Mouse (Mus musculus): ENCODE measurements around the gene Pgs1. TPM values are rescaled to one million over a fixed set of nuclear protein-coding genes. Genes with fewer than 3 reads are reported as not detected.

The Pgs1 gene
- polyA plus RNA-seq, 1 experiment from 2014 or later = 37.5 TPM

- Histone ChIP-seq H3K9me3 (ENCODE audit: low read length) (no peaks in the 10 kb centered on the region), H3K4me1 (ENCODE audit: insufficient read depth, low read length) (peaks cover 69% of the 10 kb centered on the region), H3K36me3 (ENCODE audit: insufficient read depth, low read length) (peaks cover 5% of the 10 kb centered on the region; the same call in 1 of the 2 replicates), H3K4me2 (replicated peaks; ENCODE audit: low read depth, low read length) (peak overlapping the region; percentile 85), H3K9ac (replicated peaks; ENCODE audit: low read length) (peak overlapping the region; percentile 91), H3K27ac (ENCODE audit: low read length) (no peak overlapping the region), H3K27me3 (ENCODE audit: insufficient read depth, low read length) (peaks cover 7% of the 10 kb centered on the region; the same call in 1 of the 2 replicates), H3K4me3 (ENCODE audit: low read length) (peak overlapping the region; percentile 76)
- ATAC-seq (ENCODE audit: low FRiP score, low TSS enrichment) = no peak
- 18% methylated on average over 34 of the region's 34 CpGs for WGBS
These were observed 18.7 kb upstream of the Pgs1 start for GRCm38 (mm10) chr11:117967249-117968015.

GRCm38 (mm10) chr11:117968016-117968671 is 17.9 kb upstream of the Pgs1 start:
- peak overlapping the region; percentile 85 for H3K4me2 ChIP-seq (replicated peaks; ENCODE audit: low read depth, low read length)
- peaks cover 5% of the 10 kb centered on the region; the same call in 1 of the 2 replicates for H3K36me3 ChIP-seq (ENCODE audit: insufficient read depth, low read length)
- H3K27me3 ChIP-seq (ENCODE audit: insufficient read depth, low read length) = peaks cover 7% of the 10 kb centered on the region; the same call in 1 of the 2 replicates
- peak; percentile 14 for ATAC-seq (ENCODE audit: low FRiP score, low TSS enrichment)
- peaks cover 61% of the 10 kb centered on the region for H3K4me1 ChIP-seq (ENCODE audit: insufficient read depth, low read length)
- H3K9ac ChIP-seq (replicated peaks; ENCODE audit: low read length) = peak overlapping the region; percentile 91
- H3K4me3 ChIP-seq (ENCODE audit: low read length) = peak overlapping the region; percentile 76
- WGBS = under 1% methylated on average over 59 of the region's 64 CpGs
- no peaks in the 10 kb centered on the region for H3K9me3 ChIP-seq (ENCODE audit: low read length)
- H3K27ac ChIP-seq (ENCODE audit: low read length) = peak overlapping the region; percentile 96

GRCm38 (mm10) chr11:117968716-117969099 is 17.4 kb upstream of the Pgs1 start:
- 0% methylated on average over 31 of the region's 34 CpGs for WGBS
- H3K9me3 ChIP-seq (ENCODE audit: low read length) = no peaks in the 10 kb centered on the region
- H3K27ac ChIP-seq (ENCODE audit: low read length) = peak overlapping the region; percentile 96
- peaks cover 60% of the 10 kb centered on the region for H3K4me1 ChIP-seq (ENCODE audit: insufficient read depth, low read length)
- H3K9ac ChIP-seq (replicated peaks; ENCODE audit: low read length) = peak overlapping the region; percentile 91
- ATAC-seq (ENCODE audit: low FRiP score, low TSS enrichment) = no peak; the same call in 1 of the 2 replicates
- peak overlapping the region; percentile 76 for H3K4me3 ChIP-seq (ENCODE audit: low read length)
- H3K4me2 ChIP-seq (replicated peaks; ENCODE audit: low read depth, low read length) = peak overlapping the region; percentile 85
- peaks cover 5% of the 10 kb centered on the region; the same call in 1 of the 2 replicates for H3K36me3 ChIP-seq (ENCODE audit: insufficient read depth, low read length)
- peaks cover 7% of the 10 kb centered on the region; the same call in 1 of the 2 replicates for H3K27me3 ChIP-seq (ENCODE audit: insufficient read depth, low read length)

- no peaks in the 10 kb centered on the region for H3K9me3 ChIP-seq (ENCODE audit: low read length)
- H3K4me1 ChIP-seq (ENCODE audit: insufficient read depth, low read length) = peaks cover 59% of the 10 kb centered on the region
- H3K9ac ChIP-seq (replicated peaks; ENCODE audit: low read length) = peak overlapping the region; percentile 91
- peak overlapping the region; percentile 76 for H3K4me3 ChIP-seq (ENCODE audit: low read length)
- peak overlapping the region; percentile 96 for H3K27ac ChIP-seq (ENCODE audit: low read length)
- ATAC-seq (ENCODE audit: low FRiP score, low TSS enrichment) = peak; percentile 94
- 0% methylated on average over 59 of the region's 65 CpGs for WGBS
- H3K27me3 ChIP-seq (ENCODE audit: insufficient read depth, low read length) = peaks cover 7% of the 10 kb centered on the region; the same call in 1 of the 2 replicates
- H3K36me3 ChIP-seq (ENCODE audit: insufficient read depth, low read length) = peaks cover 5% of the 10 kb centered on the region; the same call in 1 of the 2 replicates
- H3K4me2 ChIP-seq (replicated peaks; ENCODE audit: low read depth, low read length) = peak overlapping the region; percentile 85
These were observed 16.8 kb upstream of the Pgs1 start for GRCm38 (mm10) chr11:117969100-117969944.

GRCm38 (mm10) chr11:117969945-117970872 is 15.9 kb upstream of the Pgs1 start, which contains the start of gene Socs3:
Gene Socs3, minus strand, starts transcription at chr11:117970047.
- Histone ChIP-seq H3K36me3 (ENCODE audit: insufficient read depth, low read length) (peaks cover 5% of the 10 kb centered on the region; the same call in 1 of the 2 replicates), H3K9ac (replicated peaks; ENCODE audit: low read length) (peak within 1 kb of the TSS; percentile 91), H3K27me3 (ENCODE audit: insufficient read depth, low read length) (peaks cover 7% of the 10 kb centered on the region; the same call in 1 of the 2 replicates), H3K4me1 (ENCODE audit: insufficient read depth, low read length) (peaks cover 59% of the 10 kb centered on the region), H3K4me3 (ENCODE audit: low read length) (peak within 1 kb of the TSS; percentile 76), H3K9me3 (ENCODE audit: low read length) (no peaks in the 10 kb centered on the region), H3K4me2 (replicated peaks; ENCODE audit: low read depth, low read length) (peak within 1 kb of the TSS; percentile 85), H3K27ac (ENCODE audit: low read length) (peak within 1 kb of the TSS; percentile 96)
- peak; percentile 36; the same call in 1 of the 2 replicates for ATAC-seq (ENCODE audit: low FRiP score, low TSS enrichment)
- 11% methylated on average over 21 of the region's 21 CpGs for WGBS

- ATAC-seq (ENCODE audit: low FRiP score, low TSS enrichment) = no peak
- WGBS = 59% methylated on average over 5 of the region's 6 CpGs
- Histone ChIP-seq H3K27ac (ENCODE audit: low read length) (no peak overlapping the region), H3K9me3 (ENCODE audit: low read length) (no peaks in the 10 kb centered on the region), H3K4me1 (ENCODE audit: insufficient read depth, low read length) (peaks cover 59% of the 10 kb centered on the region), H3K9ac (replicated peaks; ENCODE audit: low read length) (no peak overlapping the region), H3K27me3 (ENCODE audit: insufficient read depth, low read length) (peaks cover 7% of the 10 kb centered on the region; the same call in 1 of the 2 replicates), H3K4me2 (replicated peaks; ENCODE audit: low read depth, low read length) (no peak overlapping the region), H3K36me3 (ENCODE audit: insufficient read depth, low read length) (peaks cover 5% of the 10 kb centered on the region; the same call in 1 of the 2 replicates), H3K4me3 (ENCODE audit: low read length) (no peak overlapping the region)
These were observed 15.0 kb upstream of the Pgs1 start for GRCm38 (mm10) chr11:117971100-117971499.

- no peak overlapping the region for H3K4me3 ChIP-seq (ENCODE audit: low read length)
- H3K27me3 ChIP-seq (ENCODE audit: insufficient read depth, low read length) = peaks cover 6% of the 10 kb centered on the region; the same call in 1 of the 2 replicates
- no peak for ATAC-seq (ENCODE audit: low FRiP score, low TSS enrichment)
- 0 out of 2 replicates have a peak, but pooled peaks cover 2% of the 10 kb centered on the region for H3K36me3 ChIP-seq (ENCODE audit: insufficient read depth, low read length)
- no peak overlapping the region for H3K4me2 ChIP-seq (replicated peaks; ENCODE audit: low read depth, low read length)
- 47% methylated on average over 2 of the region's 2 CpGs for WGBS
- peaks cover 59% of the 10 kb centered on the region for H3K4me1 ChIP-seq (ENCODE audit: insufficient read depth, low read length)
- H3K9ac ChIP-seq (replicated peaks; ENCODE audit: low read length) = no peak overlapping the region
- H3K9me3 ChIP-seq (ENCODE audit: low read length) = no peaks in the 10 kb centered on the region
- H3K27ac ChIP-seq (ENCODE audit: low read length) = no peak overlapping the region
These were observed 14.3 kb upstream of the Pgs1 start for GRCm38 (mm10) chr11:117971646-117972242.

GRCm38 (mm10) chr11:117972656-117973558 is 13.2 kb upstream of the Pgs1 start:
- WGBS = 77% methylated on average over 11 of the region's 11 CpGs
- no peak overlapping the region for H3K4me3 ChIP-seq (ENCODE audit: low read length)
- no peak for ATAC-seq (ENCODE audit: low FRiP score, low TSS enrichment)

More at GRCm38 (mm10) chr11:117972656-117973558, 13.2 kb upstream of the Pgs1 start:
- no peaks in the 10 kb centered on the region for H3K27me3 ChIP-seq (ENCODE audit: insufficient read depth, low read length)
- H3K4me1 ChIP-seq (ENCODE audit: insufficient read depth, low read length) = peaks cover 48% of the 10 kb centered on the region
- H3K27ac ChIP-seq (ENCODE audit: low read length) = no peak overlapping the region
- no peak overlapping the region for H3K4me2 ChIP-seq (replicated peaks; ENCODE audit: low read depth, low read length)
- H3K36me3 ChIP-seq (ENCODE audit: insufficient read depth, low read length) = no peaks in the 10 kb centered on the region
- no peak overlapping the region for H3K9ac ChIP-seq (replicated peaks; ENCODE audit: low read length)
- no peaks in the 10 kb centered on the region for H3K9me3 ChIP-seq (ENCODE audit: low read length)
